Mouse (Mus musculus): ENCODE measurements at regions not wholly inside any gene's neighbourhood (a gene's known extent, or its start where the extent isn't known, plus 50 kb on each side); places are given as distances from the start of the nearest gene placed in this dataset.

DNA sequence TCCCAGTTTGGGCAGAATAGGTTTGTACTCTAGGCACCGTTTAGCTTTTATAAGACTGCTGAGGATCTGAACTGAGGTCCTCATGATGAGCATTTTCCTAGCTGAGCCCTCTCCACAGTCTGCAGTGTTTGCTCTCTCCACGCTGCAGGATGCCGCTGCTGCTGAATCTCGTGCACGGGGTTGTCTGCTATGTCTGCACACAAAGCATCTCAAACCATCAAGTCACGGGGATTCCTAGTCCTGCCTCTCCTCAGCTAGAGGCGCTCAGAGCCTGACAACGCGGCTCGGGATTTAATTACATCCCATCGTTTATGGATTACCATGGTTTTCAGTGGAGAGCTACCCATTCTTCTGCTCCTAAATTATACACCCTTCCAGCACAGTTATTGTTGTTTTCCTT is 175.6 kb downstream of the Rnf144b start:
- DNase-seq, result no peak

DNA sequence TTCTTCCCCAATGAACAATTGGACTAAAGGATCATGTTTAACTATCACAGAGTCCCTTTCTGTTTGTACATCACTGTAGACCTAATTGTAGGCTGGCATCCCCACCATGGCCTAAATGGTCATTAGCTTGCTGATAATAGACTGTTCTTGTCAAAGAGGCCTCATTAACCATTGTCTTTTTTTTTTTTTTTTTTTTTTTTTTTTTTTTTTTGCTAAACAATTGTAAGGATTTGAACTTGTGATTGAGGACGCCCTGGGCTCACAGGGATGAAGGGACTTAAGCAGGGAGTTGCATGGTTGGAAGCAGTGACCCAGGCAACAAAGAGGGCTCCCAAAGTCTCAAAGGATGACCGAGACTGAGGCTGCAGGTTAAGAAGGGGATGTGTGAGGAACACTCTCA is 178.0 kb downstream of the Rnf144b start:
- no peak for DNase-seq

DNA sequence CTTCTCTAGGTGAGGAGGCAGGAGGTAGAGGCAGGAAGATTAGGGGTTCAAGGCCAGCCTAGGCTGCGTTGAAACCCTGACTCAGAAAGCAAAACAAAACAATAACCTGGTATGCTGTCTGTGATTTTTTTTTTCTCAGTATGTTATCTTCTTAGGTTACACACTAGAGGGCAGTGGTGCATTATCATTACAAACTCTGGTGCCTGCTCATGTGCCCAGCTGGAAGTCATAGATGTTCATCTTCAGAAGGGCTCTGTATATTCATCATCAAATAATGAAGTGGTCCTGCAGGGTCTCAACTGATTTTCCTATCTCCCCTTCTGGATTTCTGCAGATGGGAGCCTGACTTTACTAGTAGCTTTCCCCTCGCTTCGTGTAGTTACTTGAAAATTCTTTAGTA is 178.6 kb downstream of the Rnf144b start:
- DNase-seq, result no peak

DNA sequence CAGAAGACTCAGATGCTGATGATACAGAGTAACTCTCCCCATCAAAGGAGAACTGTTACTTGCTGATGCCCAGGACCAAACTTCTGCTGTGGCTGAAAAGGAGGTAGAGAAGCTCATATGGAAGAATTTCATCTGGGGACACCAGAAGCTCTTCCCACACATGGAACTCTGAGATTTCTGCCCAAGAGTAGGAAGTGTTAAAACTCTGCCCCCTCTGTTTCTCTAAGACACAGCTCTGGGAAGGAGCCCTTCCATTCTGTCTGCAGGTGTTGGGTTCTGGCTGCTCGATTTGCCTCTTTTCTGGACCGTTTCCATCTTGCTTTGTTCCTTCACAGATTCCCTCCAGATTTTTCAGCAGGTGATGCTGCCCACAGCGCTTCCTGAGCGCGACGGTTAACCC is 187.0 kb downstream of the Rnf144b start:
- DNase-seq, result no peak

DNA sequence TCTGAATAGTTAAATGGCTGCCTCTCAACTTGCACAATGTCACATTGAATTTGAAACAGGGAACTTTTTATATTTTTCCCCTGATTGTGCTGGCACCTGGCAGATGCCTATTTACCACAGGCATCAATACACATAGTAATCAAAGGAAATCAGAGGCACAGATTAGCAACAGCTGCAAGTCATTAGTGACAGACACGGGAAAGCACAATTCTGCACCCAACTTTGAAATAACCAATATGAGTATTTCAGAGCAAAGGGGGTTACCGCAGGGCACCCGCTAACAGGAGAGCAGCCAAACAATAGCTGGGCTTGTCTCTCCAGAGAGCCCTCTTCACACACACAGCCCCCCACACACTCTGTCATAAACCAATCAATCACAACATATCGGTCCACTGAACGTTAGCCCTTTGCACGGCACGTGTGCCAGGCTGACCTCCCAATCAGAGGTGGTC is 188.3 kb downstream of the Rnf144b start:
- DNase-seq, result no peak

DNA sequence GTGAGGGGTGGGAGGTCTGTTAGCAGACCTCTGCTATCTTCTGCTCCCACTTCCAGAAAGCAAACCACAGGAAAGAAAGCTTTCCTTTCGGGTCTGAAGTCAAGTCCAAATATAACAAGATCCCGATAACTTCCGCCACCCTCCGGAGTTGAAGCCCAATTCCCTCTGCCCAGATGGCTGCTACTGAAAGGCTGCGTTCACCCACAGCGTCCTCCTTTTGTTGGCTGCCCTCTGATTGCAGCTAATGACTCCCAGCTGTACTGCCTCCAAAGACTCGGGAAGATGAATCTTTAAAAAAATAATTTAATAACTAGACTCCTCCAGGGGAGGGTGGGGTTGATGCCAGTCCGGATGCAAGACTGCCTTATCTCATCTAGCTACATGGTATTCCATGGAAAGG is 197.1 kb downstream of the Rnf144b start:
- DNase-seq, result no peak

DNA sequence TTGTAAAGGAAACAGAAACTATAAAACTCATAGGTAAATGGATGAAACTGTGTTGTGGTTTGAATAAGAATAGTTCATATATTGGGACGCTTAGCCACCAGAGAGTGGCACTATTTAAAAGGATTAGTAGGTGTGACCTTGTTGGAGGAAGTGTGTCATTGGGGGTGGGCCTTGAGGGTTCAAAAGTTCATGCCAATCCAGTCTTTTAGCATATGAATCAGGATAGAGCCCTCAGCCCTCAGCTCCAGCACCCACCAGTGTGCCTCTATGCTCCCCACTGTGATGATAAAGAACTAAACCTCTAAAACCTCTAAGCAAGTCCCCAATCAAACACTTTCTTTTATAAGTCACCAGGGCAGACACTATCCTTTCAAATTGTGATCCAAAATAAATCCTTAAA is 199.4 kb downstream of the Rnf144b start:
- DNase-seq, result no peak

DNA sequence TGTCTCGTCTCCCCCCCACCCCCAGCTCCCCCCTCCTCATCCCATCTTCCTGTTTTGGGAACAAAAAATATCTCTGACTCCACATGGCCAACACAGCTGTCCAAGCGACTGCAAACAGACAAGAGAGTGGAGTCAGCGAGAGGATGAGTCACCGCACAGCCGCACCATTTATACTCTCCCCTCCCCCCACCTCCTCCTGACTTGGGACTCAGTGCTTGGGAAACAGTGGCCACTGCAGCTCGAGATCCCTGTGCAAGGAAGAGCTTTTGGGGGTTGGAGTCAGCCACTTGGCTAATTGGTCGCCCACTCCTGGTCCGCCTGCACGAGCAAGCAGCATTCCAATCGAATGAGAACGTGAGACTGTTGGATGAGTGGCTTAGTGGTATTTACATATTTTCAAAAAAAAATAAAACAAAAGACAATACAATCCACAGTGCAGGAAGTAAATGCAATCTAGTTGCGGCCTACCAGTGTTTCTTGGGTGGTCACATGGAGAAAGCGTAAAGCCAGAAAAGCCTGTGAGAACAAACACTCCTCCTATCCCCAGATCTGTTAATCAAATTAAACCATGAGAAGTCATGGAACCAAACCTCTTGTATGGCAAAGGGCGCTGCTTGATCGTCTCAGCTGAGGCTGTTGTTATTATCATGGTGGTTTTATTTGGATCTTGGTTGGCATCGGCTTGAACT is 213.7 kb downstream of the Rnf144b start:
- DNase-seq, result no peak

DNA sequence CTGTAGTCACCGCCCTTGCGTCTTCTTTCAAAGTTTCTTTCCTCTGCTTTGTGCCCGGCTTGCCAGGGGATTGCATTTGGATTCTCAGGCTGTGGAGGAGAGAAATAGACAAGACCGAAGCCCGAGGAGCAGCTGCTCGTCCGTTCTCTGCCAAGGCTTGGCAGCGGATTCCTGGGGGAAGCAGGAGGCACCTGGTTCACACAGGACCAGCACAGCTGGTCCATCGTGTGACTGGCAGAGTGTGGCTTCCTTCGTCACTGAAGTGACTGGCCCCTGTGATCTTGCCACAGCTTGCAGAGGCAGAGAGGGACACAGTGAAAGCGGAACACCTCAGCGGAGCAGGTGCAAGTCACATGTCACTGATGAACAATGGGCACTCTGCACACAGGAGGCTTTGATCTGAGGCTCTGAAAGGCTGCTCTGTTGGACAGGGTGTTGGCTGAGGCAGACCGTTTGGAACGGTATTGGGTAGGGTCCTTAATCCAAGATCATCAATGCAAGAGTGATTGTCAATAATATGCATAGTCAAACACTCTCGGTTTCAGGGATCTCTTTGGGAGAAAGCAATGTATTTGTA is 214.5 kb downstream of the Rnf144b start:
- no peak for DNase-seq

DNA sequence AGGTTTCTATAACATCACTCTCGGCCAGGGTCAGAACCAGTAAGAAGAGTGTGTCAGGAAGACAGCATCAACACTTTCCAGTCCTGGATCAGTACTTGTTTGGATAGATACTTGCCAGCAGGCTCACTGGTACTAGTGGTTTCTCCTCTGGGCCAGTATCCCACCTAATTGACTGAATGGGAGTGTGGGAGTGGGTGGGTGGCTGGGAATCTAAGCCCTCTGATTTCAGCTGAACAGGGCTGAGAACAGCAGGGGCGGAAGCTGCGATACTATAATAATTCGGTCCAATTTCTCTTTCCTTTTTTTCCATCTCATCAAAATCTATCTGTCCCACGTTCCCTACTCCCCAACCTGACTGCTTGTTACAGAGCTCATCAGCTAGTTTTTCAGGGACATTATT is 217.0 kb downstream of the Rnf144b start:
- DNase-seq, result no peak

DNA sequence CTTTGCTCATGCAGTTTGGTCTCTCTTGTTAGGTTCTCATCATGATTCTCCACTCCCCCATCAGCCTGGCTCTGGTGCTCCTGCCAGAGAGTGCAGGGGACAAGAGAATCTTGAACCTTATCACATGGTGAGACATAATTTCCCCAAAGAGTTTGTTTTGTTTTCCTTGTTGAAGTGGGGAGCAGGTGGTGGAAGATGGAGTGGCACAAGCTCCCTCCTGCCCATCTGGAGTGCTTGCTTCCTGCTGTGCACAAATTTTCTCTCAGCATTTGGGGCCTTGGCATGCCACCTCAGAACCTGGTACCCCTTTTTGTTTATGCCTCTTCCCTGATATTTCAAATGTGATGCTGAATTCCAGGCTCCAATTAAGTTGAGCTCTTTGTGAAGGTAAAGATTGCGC is 219.9 kb downstream of the Rnf144b start:
- DNase-seq, result no peak

DNA sequence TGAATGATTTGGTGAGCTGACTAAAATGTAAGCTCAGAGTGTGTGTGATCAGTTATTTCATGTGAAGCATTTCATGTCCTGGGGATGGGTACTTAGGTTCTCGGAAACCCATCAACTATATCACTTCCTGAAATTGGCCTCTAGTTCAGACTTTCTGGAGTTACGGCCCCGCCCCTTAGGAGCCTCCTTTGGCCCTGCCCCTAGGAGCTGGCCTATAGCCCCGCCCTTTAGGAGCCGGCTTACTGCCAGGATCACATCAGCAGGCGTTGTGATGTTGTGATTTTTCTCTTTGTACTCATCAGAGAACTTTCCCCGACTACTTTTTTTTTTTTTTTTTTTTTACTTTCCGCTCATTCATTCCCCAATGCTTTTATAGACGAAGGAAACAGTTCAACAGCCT is 223.1 kb downstream of the Rnf144b start:
- DNase-seq, result no peak

DNA sequence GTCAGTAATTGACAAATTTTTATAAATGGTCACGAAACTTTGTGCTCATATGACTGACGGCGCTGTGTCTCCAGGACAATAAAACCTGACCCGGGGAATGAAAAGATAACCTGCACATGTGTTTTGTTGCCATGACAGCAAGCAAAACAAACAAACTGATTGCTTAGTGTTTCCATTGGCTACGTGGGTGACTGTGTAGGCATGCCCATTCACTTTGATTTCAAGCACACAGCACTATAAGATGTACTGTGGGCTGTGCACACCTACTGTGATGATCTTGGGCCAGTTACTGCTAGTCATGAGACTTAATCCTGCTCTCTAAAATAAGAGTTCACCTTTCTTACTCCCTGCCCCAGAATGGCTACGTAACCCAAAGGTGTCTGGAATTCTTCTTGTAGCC is 225.4 kb downstream of the Rnf144b start:
- no peak for DNase-seq

DNA sequence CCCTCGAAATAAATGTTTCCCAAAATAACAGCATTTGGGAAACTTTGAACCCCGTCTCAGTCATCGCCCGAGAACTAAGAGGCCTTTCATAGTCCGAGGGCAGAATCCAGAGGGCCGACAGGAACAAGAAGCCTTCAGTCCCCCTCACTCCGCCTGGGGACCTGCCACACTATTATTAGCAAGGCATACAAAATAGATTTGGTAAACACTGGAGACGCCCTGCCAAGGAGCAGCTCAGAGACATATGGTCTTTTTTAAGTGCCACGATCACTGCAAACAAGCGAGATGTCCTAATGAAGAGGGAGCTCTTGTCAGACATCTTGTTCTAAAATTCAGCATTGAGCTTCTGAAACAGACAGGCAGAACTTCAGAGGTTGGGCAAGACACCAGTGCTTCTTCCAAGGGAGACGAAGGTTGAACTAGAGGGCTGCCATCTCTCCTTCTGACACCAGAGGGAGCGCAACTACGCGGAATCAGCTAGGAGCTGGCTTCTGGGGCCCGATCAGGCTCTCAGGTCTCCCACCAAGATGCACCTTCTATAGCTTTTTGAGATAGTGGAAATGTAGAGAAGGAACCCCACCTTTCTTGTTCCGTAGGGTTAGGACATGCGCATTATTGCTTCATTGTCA is 226.2 kb downstream of the Rnf144b start:
- DNase-seq, result peak; percentile 10 to 22

DNA sequence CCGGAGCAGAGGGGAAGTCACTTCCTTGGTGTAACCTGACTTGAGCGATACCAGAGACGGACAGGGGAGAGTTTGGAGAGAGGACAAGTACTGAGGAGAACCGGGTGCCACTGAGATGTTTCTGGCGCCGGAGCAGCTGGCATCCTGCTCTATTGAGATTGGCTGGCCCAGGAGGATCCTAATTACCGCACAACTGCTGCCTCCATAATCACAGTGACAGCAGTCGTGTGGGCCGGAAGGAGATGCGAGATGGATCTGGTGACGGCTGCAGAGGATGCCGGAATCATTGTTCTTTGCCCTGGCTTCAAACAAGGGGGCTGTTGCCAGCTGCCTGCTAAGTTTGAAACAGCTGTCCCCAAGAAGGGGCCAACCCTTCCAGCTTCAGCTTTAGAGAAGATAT is 232.0 kb downstream of the Rnf144b start:
- no peak for DNase-seq

DNA sequence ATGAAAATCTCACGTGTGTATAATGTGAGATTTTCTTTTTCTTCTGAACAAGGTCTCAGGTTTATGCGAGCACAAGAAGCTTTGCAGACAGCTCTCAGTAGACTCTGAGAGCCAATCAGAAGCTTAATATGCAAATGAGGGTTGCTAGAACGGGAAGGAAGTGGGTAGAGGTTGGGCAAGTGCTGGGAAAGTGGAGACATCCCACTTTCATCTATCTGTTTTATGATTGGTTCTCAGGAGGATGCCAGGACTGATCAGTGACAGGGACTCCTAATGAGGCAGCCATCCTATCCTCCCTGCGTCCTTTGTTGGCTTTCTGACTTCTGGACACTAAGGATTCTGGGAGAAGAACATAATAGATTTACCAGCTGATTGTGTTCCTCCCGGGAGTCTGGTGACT is 232.7 kb downstream of the Rnf144b start:
- DNase-seq, result no peak

DNA sequence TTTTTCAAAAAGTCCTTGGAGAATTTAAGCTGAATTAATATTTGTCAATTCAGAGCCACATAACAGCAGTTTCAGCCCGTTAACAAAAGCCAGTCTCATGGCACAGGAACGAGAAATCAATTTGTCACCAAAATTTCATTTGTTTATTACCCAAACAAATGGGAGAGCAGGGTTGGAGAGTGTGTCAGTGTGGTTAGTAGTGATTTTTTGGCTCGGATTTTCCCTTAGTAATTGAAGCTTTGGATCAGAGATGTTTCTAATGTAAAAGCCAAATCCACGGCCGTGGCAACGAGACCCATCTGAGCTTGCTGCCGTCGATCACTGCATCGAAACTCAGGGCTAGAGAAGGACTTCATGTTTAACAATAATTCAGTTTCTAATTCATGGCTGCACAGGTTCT is 236.5 kb downstream of the Rnf144b start:
- no peak for DNase-seq

DNA sequence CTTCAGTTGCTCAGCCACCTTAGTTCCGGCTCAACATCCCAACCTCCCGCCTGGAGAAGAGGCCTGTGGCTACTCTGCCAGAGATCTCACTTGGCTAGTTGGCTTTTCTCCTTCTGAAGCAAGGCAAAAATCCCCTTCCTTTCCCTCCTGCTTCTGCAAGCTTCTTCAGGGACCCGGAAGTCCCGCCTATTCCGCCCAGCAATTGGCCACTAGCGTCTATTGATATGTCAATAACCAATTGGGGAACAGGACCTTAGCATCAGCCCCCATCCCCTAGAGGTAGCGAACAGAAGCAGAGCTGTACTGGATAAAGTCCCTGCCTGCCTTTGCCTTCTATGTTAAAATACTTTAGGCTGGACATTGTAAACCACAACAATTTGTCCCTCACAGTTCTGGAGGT is 243.3 kb downstream of the Rnf144b start:
- no peak for DNase-seq

DNA sequence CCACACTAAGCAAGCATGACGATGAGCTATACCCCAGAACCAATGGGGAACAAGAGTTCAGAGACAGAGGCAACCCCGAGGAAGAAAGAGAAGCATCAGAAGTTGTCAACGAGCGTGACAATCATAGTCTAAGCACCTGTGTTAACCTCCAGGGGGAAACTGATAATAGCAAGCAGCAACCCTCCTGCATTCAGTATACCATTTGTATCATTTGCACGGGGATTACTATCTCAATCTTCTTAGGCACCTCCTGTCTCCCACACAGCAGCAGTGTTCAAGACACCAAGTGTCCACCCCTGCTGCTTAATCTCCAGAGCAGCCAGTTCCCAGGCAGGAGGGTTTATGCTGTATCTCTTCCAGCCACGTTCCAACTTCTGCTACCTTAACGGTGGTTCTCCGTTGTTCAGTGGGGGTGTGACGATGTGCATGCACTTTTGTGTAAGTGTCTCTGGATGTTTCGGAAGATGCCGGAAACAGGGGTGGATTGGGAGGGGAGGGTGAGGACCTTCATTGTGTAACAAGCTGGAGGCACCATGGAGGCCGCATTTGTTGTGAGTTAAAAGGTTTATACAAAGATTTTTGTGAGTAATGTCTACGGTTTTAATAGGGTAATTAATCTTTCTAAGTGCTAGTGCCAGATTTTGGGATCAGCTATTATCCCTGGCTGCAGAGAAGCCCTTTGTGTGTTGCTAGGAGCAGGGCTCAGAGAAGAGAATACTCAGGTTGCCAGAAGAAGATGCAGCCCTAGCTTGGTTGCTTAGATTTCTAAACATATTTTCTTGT is 245.8 kb downstream of the Rnf144b start:
- no peak for DNase-seq

DNA sequence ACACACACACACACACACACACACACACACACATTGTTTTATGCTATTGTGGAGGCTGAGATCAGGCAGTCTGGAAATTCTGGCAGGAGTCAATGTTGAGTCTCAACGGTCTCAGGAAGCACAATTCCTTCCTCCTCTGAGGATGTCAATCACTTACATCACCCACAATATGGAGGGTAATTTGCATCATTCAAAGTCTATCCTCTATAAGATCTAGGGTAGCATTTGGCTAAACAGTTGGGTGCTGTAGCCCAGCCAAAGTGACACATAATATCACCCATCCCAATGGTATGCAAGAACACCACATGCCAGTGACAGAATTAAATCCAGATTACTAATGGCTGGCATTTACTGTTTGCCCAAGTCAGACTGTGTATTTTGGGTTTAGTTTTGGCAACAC is 252.1 kb downstream of the Rnf144b start:
- no peak for DNase-seq

DNA sequence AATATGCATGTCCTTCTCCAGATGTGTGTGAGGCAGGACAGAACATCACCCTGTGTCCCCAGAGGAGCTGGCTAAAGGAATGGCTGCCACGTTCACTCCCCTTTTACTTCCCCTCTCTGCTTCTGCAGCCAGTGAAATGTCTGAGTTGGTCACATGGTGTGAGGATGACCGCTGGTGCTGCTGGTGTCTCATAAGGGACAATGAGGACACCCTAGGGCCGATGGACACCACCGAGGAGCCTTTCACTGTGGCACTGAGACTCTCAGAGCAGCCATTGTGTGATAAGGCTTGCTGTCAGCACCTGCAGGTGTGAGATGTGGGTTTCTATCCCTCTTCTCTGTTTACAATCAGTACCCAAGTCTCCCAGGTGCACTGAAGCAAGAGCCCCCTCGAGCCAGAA is 268.6 kb downstream of the Rnf144b start:
- no peak for DNase-seq

DNA sequence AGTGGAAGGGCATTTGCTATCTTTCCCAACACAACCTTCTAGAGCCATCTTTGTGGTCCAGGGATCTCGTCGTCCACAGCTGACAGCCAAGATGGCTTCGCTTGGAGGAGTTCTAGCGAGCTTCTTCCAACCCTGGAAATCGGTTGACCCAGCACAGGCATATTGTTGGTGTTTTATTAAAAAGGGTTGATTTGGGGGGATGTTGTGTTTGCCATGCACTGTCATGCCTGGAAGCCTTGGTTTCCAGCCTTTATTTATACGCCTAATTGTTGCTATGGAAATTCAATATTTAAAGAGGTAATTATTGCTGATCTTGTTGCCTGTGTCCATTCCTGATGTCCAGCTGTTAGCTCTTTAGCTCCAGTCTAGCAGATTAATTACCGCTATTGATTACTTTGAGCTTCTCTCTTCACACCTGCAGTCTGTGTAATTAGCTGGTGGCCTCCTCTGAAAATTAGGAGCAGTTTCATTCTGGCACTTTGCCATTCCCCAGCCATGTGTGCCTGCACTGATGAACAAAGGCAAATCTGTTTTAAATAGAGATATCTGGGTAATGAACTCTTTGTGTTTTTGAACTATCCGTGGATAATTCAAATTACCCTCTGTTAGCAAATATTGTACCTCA is 275.4 kb downstream of the Rnf144b start:
- no peak for DNase-seq

DNA sequence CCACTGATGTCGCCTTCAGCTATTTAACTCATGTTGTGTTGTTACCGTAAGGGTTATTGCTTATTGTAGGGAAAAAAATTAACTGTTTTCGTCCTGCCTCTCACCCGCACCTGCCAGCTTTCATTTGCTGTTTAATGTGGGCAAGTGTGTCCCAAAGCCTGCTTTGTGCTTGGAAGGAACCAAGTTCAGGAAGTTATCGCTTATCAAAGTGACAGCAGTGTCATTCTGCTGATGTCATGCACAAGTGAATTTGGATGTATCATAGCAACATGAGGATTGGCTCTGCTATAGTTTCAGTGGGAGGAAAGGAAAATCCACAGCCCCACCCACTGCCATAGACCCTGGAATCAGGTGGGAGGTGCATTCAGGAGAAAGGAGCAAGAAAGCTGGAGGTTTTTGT is 276.5 kb downstream of the Rnf144b start:
- no peak for DNase-seq

All from thymus, postnatal 36 days (tissue).